Mouse (Mus musculus): ENCODE results near the gene Nfe2l1.

GRCm38 (mm10) chr11:96823471-96823837, 6.3 kb downstream of the Nfe2l1 start:
- TF ChIP-seq POLR2A (IDR thresholded peaks at IDR 0.05; ENCODE audit: borderline replicate concordance, extremely low read depth, insufficient read depth, insufficient read length, poor library complexity, severe bottlenecking) (no peak), CTCF (IDR thresholded peaks at IDR 0.05; ENCODE audit: borderline replicate concordance, extremely low read depth, insufficient read depth, insufficient read length) (no peak)
